ENCODE assay signal across 12 mouse cellular contexts in genomic region chr2:70919913-70920522, GRCm38 (mm10).
DNase-seq lines count a peak whose midpoint lies in the region; ATAC-seq and TF ChIP-seq lines count a peak whose summit lies in the region.
"Had no signal": no experiment of that assay in that cellular context is flagged by ENCODE, and none has a peak within 500 bp of the region (broad histone marks: within the 10 kb centered on the region; RNA-seq: fewer than 3 reads in every experiment).

No protein-coding gene starts in this region.

- 35% methylated on average over 2 of the region's 2 CpGs for WGBS in liver, embryonic 14.5 days (ENCODE audit: insufficient replicate concordance)

- no peaks in the 10 kb centered on the region for H3K36me3 ChIP-seq in liver, embryonic 14.5 days (replicated peaks; ENCODE audit: control insufficient read depth, insufficient read depth, low read depth)

- peaks cover 15 to 19% of the 10 kb centered on the region in 2 experiments for H3K4me1 ChIP-seq in liver, embryonic 14.5 days (replicated peaks; ENCODE audit: control insufficient read depth in 2 of 2, insufficient read depth in 2 of 2, low read length in 1 of 2)

- no peak for TF ChIP-seq CTCF in liver, embryonic 14.5 days (IDR thresholded peaks at IDR 0.05; ENCODE audit: low read depth)

- H3K27ac ChIP-seq in liver, embryonic 14.5 days: no peak overlapping the region
- H3K27ac ChIP-seq: hindbrain, postnatal 0 days had no signal

- no peak for TF ChIP-seq EP300 in liver, embryonic 14.5 days (IDR thresholded peaks at IDR 0.05; ENCODE audit: low read depth)

- peak; percentile 56 to 70 for DNase-seq in adrenal gland, adult (ENCODE audit: inconsistent age in 2 of 2, low spot score in 1 of 2)
- no peak for DNase-seq in adrenal gland, postnatal 4 days (ENCODE audit: low spot score in 2 of 2)
- peak; percentile 14 for DNase-seq in adrenal gland, postnatal 10 days
- no peak for DNase-seq in liver, embryonic 14.5 days (ENCODE audit: low read depth in 3 of 3, low spot score in 3 of 3)
- peak; percentile 75 for DNase-seq in thymus, postnatal 14 days
- DNase-seq in gastrocnemius, adult 18-20 months (ENCODE audit: low spot score): no peak
- DNase-seq in layer of hippocampus, adult 18-20 months (ENCODE audit: low spot score in 2 of 2): no peak
- DNase-seq in cerebellum, adult 18-20 months: no peak
- DNase-seq: cerebellum, postnatal 10 days; heart, adult 18-20 months; lung, postnatal 14 days had no signal

- ATAC-seq in liver, embryonic 14.5 days (ENCODE audit: insufficient read depth): peak; percentile 33
- ATAC-seq: hindbrain, postnatal 0 days had no signal

- no peaks in the 10 kb centered on the region for H3K27me3 ChIP-seq in liver, embryonic 14.5 days (ENCODE audit: control insufficient read depth, insufficient read depth, low read length)

- no peak overlapping the region for H3K4me2 ChIP-seq in liver, embryonic 14.5 days (ENCODE audit: low read depth)

- no peak overlapping the region for H3K4me3 ChIP-seq in liver, embryonic 14.5 days (ENCODE audit: insufficient read depth in 1 of 2, low read depth in 2 of 2, low read length in 2 of 2)

- H3K9ac ChIP-seq in liver, embryonic 14.5 days (replicated peaks): no peak overlapping the region

- H3K9me3 ChIP-seq in liver, embryonic 14.5 days (ENCODE audit: control insufficient read depth, low read length): no peaks in the 10 kb centered on the region

Comparison
In these comparisons a context has a peak if more than half of its experiments do, and no peak if none do; other contexts are left out.
1. DNase-seq: peak in adrenal gland, adult (2 of 2), adrenal gland, postnatal 10 days (single experiment) and thymus, postnatal 14 days (single experiment); none in adrenal gland, postnatal 4 days (0 of 2), liver, embryonic 14.5 days (0 of 3), gastrocnemius, adult 18-20 months (single experiment), layer of hippocampus, adult 18-20 months (0 of 2) and cerebellum, adult 18-20 months (0 of 2).